In genomic region chr11:23665311-23665786, GRCm38 (mm10) we compare ENCODE assay signal across 7 mouse cellular contexts. TPM values are rescaled to one million over a fixed set of nuclear protein-coding genes. Genes with fewer than 3 reads are reported as not detected.
DNase-seq lines count a peak whose midpoint lies in the region; ATAC-seq and TF ChIP-seq lines count a peak whose summit lies in the region.

TSS of gene Pus10 (plus strand) at chr11:23665674.

- H3K4me1 ChIP-seq in E14TG2a.4 (replicated peaks; ENCODE audit: low read depth, low read length) = peaks cover 47% of the 10 kb centered on the region
- H3K4me1 ChIP-seq in forebrain, embryonic 11.5 days (replicated peaks; ENCODE audit: control insufficient read depth, insufficient read depth, low read length) = no peaks in the 10 kb centered on the region
- peaks cover 11% of the 10 kb centered on the region for H3K4me1 ChIP-seq in hindbrain, embryonic 12.5 days

- no peaks in the 10 kb centered on the region for H3K9me3 ChIP-seq in E14TG2a.4 (ENCODE audit: low read length)
- H3K9me3 ChIP-seq in forebrain, embryonic 11.5 days (ENCODE audit: control insufficient read depth, low read length) = no peaks in the 10 kb centered on the region
- H3K9me3 ChIP-seq in hindbrain, embryonic 12.5 days (replicated peaks) = no peaks in the 10 kb centered on the region

- intact Hi-C loops in left cerebral cortex, postnatal 10 days (cut with DNase I) = no loop called here

- H3K4me2 ChIP-seq in forebrain, embryonic 11.5 days (ENCODE audit: low read depth, low read length, severe bottlenecking) = peak within 1 kb of the TSS; percentile 64
- peak within 1 kb of the TSS; percentile 64 for H3K4me2 ChIP-seq in hindbrain, embryonic 12.5 days (replicated peaks)

- peak; percentile 19 for ATAC-seq in activated CD4-positive, CD25-positive, alpha-beta regulatory T cell, adult 4 months
- peak; percentile 62 for ATAC-seq in forebrain, embryonic 11.5 days (replicated peaks; ENCODE audit: low FRiP score)
- peak; percentile 68 for ATAC-seq in hindbrain, embryonic 12.5 days (ENCODE audit: low FRiP score)
- ATAC-seq in megakaryocyte-erythroid progenitor cell, adult 5-6 weeks (replicated peaks; ENCODE audit: low FRiP score, low TSS enrichment, poor library complexity, severe bottlenecking) = peak; percentile 31

- H3K27me3 ChIP-seq in E14TG2a.4 (ENCODE audit: insufficient read depth, low read length) = no peaks in the 10 kb centered on the region
- H3K27me3 ChIP-seq in forebrain, embryonic 11.5 days (ENCODE audit: control insufficient read depth, insufficient read depth, low read length) = no peaks in the 10 kb centered on the region
- H3K27me3 ChIP-seq in hindbrain, embryonic 12.5 days = no peaks in the 10 kb centered on the region

- WGBS in forebrain, embryonic 11.5 days = under 1% methylated on average over 40 of the region's 40 CpGs
- under 1% methylated on average over 39 of the region's 40 CpGs for WGBS in hindbrain, embryonic 12.5 days

- DNase-seq in forebrain, embryonic 11.5 days (ENCODE audit: low spot score) = no peak
- no peak for DNase-seq in left cerebral cortex, postnatal 10 days (ENCODE audit: extremely low spot score in 1 of 2, low spot score in 2 of 2)
- no peak for DNase-seq in spleen, postnatal 14 days (ENCODE audit: low spot score in 2 of 2)

- peak within 1 kb of the TSS; percentile 86 for H3K27ac ChIP-seq in forebrain, embryonic 11.5 days (ENCODE audit: low read depth, low read length)
- peak within 1 kb of the TSS; percentile 93 for H3K27ac ChIP-seq in hindbrain, embryonic 12.5 days

- peak within 1 kb of the TSS; percentile 98 for H3K4me3 ChIP-seq in E14TG2a.4 (replicated peaks; ENCODE audit: low read length)
- H3K4me3 ChIP-seq in forebrain, embryonic 11.5 days (ENCODE audit: low read depth, low read length) = peak within 1 kb of the TSS; percentile 91
- H3K4me3 ChIP-seq in hindbrain, embryonic 12.5 days = peak within 1 kb of the TSS; percentile 72

- no peak for TF ChIP-seq CTCF in E14TG2a.4 (conservative IDR thresholded peaks at IDR 0.05; ENCODE audit: low read length)

- H3K9ac ChIP-seq in forebrain, embryonic 11.5 days (ENCODE audit: low read length) = peak within 1 kb of the TSS; percentile 90
- peak within 1 kb of the TSS; percentile 84 for H3K9ac ChIP-seq in hindbrain, embryonic 12.5 days

- H3K36me3 ChIP-seq in E14TG2a.4 (ENCODE audit: insufficient read depth, low read length) = peaks cover 10% of the 10 kb centered on the region; the same call in 1 of the 2 replicates
- no peaks in the 10 kb centered on the region for H3K36me3 ChIP-seq in forebrain, embryonic 11.5 days (ENCODE audit: control insufficient read depth, insufficient read depth, low read length)
- 0 out of 2 replicates have a peak, but pooled peaks cover 3% of the 10 kb centered on the region for H3K36me3 ChIP-seq in hindbrain, embryonic 12.5 days

RNA-seq across cellular contexts. Expression of gene Pus10, which starts in this region (rescaled TPM):
- polyA plus RNA-seq in activated CD4-positive, CD25-positive, alpha-beta regulatory T cell, adult 4 months (2017; shearing (Covaris generic)) = 10 to 100 TPM; 20.9 to 22.7 TPM
- 23.6 and 30.8 TPM in 2 replicates for polyA plus RNA-seq in forebrain, embryonic 11.5 days (2014; fragmentation: Nextera tagmentation; extraction: Ambion mirVana)
- 20.9 and 22.2 TPM in 2 replicates for polyA plus RNA-seq in hindbrain, embryonic 12.5 days (2016; fragmentation: Nextera tagmentation; extraction: Ambion mirVana)
- total RNA-seq in left cerebral cortex, postnatal 10 days (2021) = 10 to 100 TPM; 13.5 to 17.2 TPM
- total RNA-seq in megakaryocyte-erythroid progenitor cell, adult 5-6 weeks (2014; fragmentation: Nextera tagmentation) = 46.3 and 48.7 TPM in 2 replicates
- 48.5 and 66.4 TPM in 2 replicates for total RNA-seq in megakaryocyte-erythroid progenitor cell, adult 5-6 weeks (2017)
